In genomic region chr12:40016648-40017460, GRCm38 (mm10) we compare ENCODE assay signal across 7 mouse cellular contexts. TPM values are rescaled to one million over a fixed set of nuclear protein-coding genes. Genes with fewer than 3 reads are reported as not detected.
DNase-seq lines count a peak whose midpoint lies in the region; ATAC-seq and TF ChIP-seq lines count a peak whose summit lies in the region.

No protein-coding gene starts in this region.

- DNase-seq in MEL-GATA-1-ER (ENCODE audit: extremely low read depth, low read depth): peak; percentile 76
- peak; percentile 52 for DNase-seq in brain, embryonic 14.5 days (ENCODE audit: low read depth)
- DNase-seq in frontal cortex, postnatal 25 days (ENCODE audit: low spot score in 2 of 2): peak; percentile 6 to 14
- DNase-seq in midbrain, embryonic 11.5 days (ENCODE audit: low spot score, missing footprints): no peak
- DNase-seq in spleen, adult 2 months (ENCODE audit: low read depth in 1 of 2, low spot score in 2 of 2): peak in 1 of 2 experiments; percentile 50

- no peaks in the 10 kb centered on the region for H3K36me3 ChIP-seq in hindbrain, embryonic 12.5 days
- H3K36me3 ChIP-seq in limb, embryonic 12.5 days: no peaks in the 10 kb centered on the region
- H3K36me3 ChIP-seq in midbrain, embryonic 11.5 days (ENCODE audit: control insufficient read depth, insufficient read depth, low read length): no peaks in the 10 kb centered on the region
- H3K36me3 ChIP-seq in spleen, adult 2 months (ENCODE audit: control insufficient read depth, insufficient read depth, low read length): no peaks in the 10 kb centered on the region

- peak overlapping the region; percentile 44; the same call in 1 of the 2 replicates for H3K27ac ChIP-seq in hindbrain, embryonic 12.5 days
- H3K27ac ChIP-seq in limb, embryonic 12.5 days: peak overlapping the region; percentile 70
- no peak overlapping the region for H3K27ac ChIP-seq in midbrain, embryonic 11.5 days (ENCODE audit: low read depth, low read length)
- 0 out of 2 replicates have a peak overlapping the region, but pooled peaks have one; percentile 13 for H3K27ac ChIP-seq in spleen, adult 2 months (ENCODE audit: insufficient read depth, low read length)

- peak overlapping the region; percentile 39 for H3K4me2 ChIP-seq in hindbrain, embryonic 12.5 days (replicated peaks)
- H3K4me2 ChIP-seq in limb, embryonic 12.5 days: peak overlapping the region; percentile 53
- H3K4me2 ChIP-seq in midbrain, embryonic 11.5 days: peak overlapping the region; percentile 6; the same call in 1 of the 2 replicates

- peak overlapping the region; percentile 38; the same call in 1 of the 2 replicates for H3K9ac ChIP-seq in hindbrain, embryonic 12.5 days
- peak overlapping the region; percentile 44; the same call in 1 of the 2 replicates for H3K9ac ChIP-seq in limb, embryonic 12.5 days (replicated peaks)
- no peak overlapping the region; the same call in 1 of the 2 replicates for H3K9ac ChIP-seq in midbrain, embryonic 11.5 days (ENCODE audit: low read length)

- no peaks in the 10 kb centered on the region for H3K27me3 ChIP-seq in hindbrain, embryonic 12.5 days
- H3K27me3 ChIP-seq in limb, embryonic 12.5 days: no peaks in the 10 kb centered on the region
- no peaks in the 10 kb centered on the region for H3K27me3 ChIP-seq in midbrain, embryonic 11.5 days (ENCODE audit: control insufficient read depth, insufficient read depth, low read length)
- no peaks in the 10 kb centered on the region for H3K27me3 ChIP-seq in spleen, adult 2 months (ENCODE audit: control insufficient read depth, insufficient read depth, low read length)

- H3K9me3 ChIP-seq in hindbrain, embryonic 12.5 days (replicated peaks): no peaks in the 10 kb centered on the region
- no peaks in the 10 kb centered on the region for H3K9me3 ChIP-seq in limb, embryonic 12.5 days
- no peaks in the 10 kb centered on the region for H3K9me3 ChIP-seq in midbrain, embryonic 11.5 days (ENCODE audit: control insufficient read depth, low read length)

- 42% methylated on average over 19 of the region's 19 CpGs for WGBS in hindbrain, embryonic 12.5 days
- WGBS in limb, embryonic 12.5 days: 13% methylated on average over 19 of the region's 19 CpGs
- WGBS in midbrain, embryonic 11.5 days: 50% methylated on average over 19 of the region's 19 CpGs
- WGBS in spleen, adult 2 months: 7% methylated on average over 19 of the region's 19 CpGs

- H3K4me1 ChIP-seq in hindbrain, embryonic 12.5 days: peaks cover 7% of the 10 kb centered on the region
- peaks cover 21% of the 10 kb centered on the region for H3K4me1 ChIP-seq in limb, embryonic 12.5 days (replicated peaks)
- peaks cover 5% of the 10 kb centered on the region; the same call in 1 of the 2 replicates for H3K4me1 ChIP-seq in midbrain, embryonic 11.5 days (ENCODE audit: control insufficient read depth, insufficient read depth, low read length)
- peaks cover 2% of the 10 kb centered on the region; the same call in 1 of the 2 replicates for H3K4me1 ChIP-seq in spleen, adult 2 months (ENCODE audit: control insufficient read depth, insufficient read depth, insufficient read length)

- TF ChIP-seq POLR2A in brain, embryonic 14.5 days (IDR thresholded peaks at IDR 0.05; ENCODE audit: borderline replicate concordance, extremely low read depth, insufficient read depth, insufficient read length, poor library complexity, severe bottlenecking): no peak
- peak; percentile 11; the same call in 1 of the 2 replicates for TF ChIP-seq POLR2A in spleen, adult 2 months (IDR thresholded peaks at IDR 0.05; ENCODE audit: low read depth, low read length)

- TF ChIP-seq CTCF in brain, embryonic 14.5 days (IDR thresholded peaks at IDR 0.05; ENCODE audit: borderline replicate concordance, extremely low read depth, insufficient read depth, insufficient read length): no peak
- TF ChIP-seq CTCF in spleen, adult 2 months (IDR thresholded peaks at IDR 0.05; ENCODE audit: extremely low read depth, insufficient read depth, insufficient read length, insufficient replicate concordance): no peak

- 0 out of 2 replicates have a peak overlapping the region, but pooled peaks have one; percentile 7 for H3K4me3 ChIP-seq in hindbrain, embryonic 12.5 days
- H3K4me3 ChIP-seq in limb, embryonic 12.5 days (replicated peaks): peak overlapping the region; percentile 35
- no peak overlapping the region for H3K4me3 ChIP-seq in midbrain, embryonic 11.5 days (ENCODE audit: low read depth, low read length)
- H3K4me3 ChIP-seq in spleen, adult 2 months (ENCODE audit: extremely low read depth, insufficient read depth, insufficient read length): peak overlapping the region; percentile 56

- ATAC-seq in hindbrain, embryonic 12.5 days (ENCODE audit: low FRiP score): no peak; the same call in 1 of the 2 replicates
- ATAC-seq in limb, embryonic 12.5 days (ENCODE audit: insufficient number of reproducible peaks, insufficient read depth, low FRiP score, low TSS enrichment, low read depth): peak; percentile 81
- ATAC-seq in midbrain, embryonic 11.5 days (ENCODE audit: low FRiP score): peak; percentile 61; the same call in 1 of the 2 replicates

RNA-seq across cellular contexts. Expression of gene Arl4a, which starts 21.0 kb away (rescaled TPM):
- 35.2 and 52.1 TPM in 2 replicates for polyA plus RNA-seq in brain, embryonic 14.5 days (2012; rRNA removed)
- 90.7 and 105 TPM in 2 replicates for polyA plus RNA-seq in hindbrain, embryonic 12.5 days (2016; fragmentation: Nextera tagmentation; extraction: Ambion mirVana)
- 39.6 and 41.5 TPM in 2 replicates for polyA plus RNA-seq in limb, embryonic 12.5 days (2016; fragmentation: Nextera tagmentation; extraction: Ambion mirVana)
- 90.5 and 94.7 TPM in 2 replicates for polyA plus RNA-seq in midbrain, embryonic 11.5 days (2014; fragmentation: Nextera tagmentation; extraction: Ambion mirVana)
- 3.9 and 5.8 TPM in 2 replicates for polyA plus RNA-seq in spleen, adult 2 months (2012; rRNA removed)
